In genomic region chr5:118089102-118089501, GRCm38 (mm10) we compare ENCODE assay signal across 9 mouse cellular contexts.
DNase-seq lines count a peak whose midpoint lies in the region; ATAC-seq lines count a peak whose summit lies in the region.
"Had no signal": no experiment of that assay in that cellular context is flagged by ENCODE, and none has a peak within 500 bp of the region (broad histone marks: within the 10 kb centered on the region; RNA-seq: fewer than 3 reads in every experiment).

No protein-coding gene starts in this region.

- H3K4me3 ChIP-seq in forebrain, embryonic 14.5 days (ENCODE audit: low read depth, low read length) = no peak overlapping the region
- H3K4me3 ChIP-seq in hindbrain, embryonic 15.5 days = no peak overlapping the region
- no peak overlapping the region for H3K4me3 ChIP-seq in neural tube, embryonic 13.5 days
- H3K4me3 ChIP-seq: myocyte had no signal

- peak; percentile 87 for ATAC-seq in cerebellum, adult (ENCODE audit: insufficient number of reproducible peaks, low FRiP score, low TSS enrichment)
- peak; percentile 92 for ATAC-seq in forebrain, embryonic 14.5 days
- peak; percentile 75 for ATAC-seq in hindbrain, embryonic 15.5 days (ENCODE audit: low FRiP score, low read depth)
- ATAC-seq in neural tube, embryonic 13.5 days (ENCODE audit: low read depth) = peak; percentile 74

- peak overlapping the region; percentile 26; the same call in 1 of the 2 replicates for H3K9ac ChIP-seq in forebrain, embryonic 14.5 days (ENCODE audit: low read length)
- no peak overlapping the region for H3K9ac ChIP-seq in hindbrain, embryonic 15.5 days
- peak overlapping the region; percentile 17; the same call in 1 of the 2 replicates for H3K9ac ChIP-seq in neural tube, embryonic 13.5 days

- peaks cover 37% of the 10 kb centered on the region for H3K36me3 ChIP-seq in forebrain, embryonic 14.5 days (ENCODE audit: control insufficient read depth, insufficient read depth, low read length)
- H3K36me3 ChIP-seq in hindbrain, embryonic 15.5 days = peaks cover 17% of the 10 kb centered on the region
- H3K36me3 ChIP-seq in neural tube, embryonic 13.5 days = peaks cover 41% of the 10 kb centered on the region

- H3K9me3 ChIP-seq in forebrain, embryonic 14.5 days (replicated peaks; ENCODE audit: control insufficient read depth, low read length) = no peaks in the 10 kb centered on the region
- no peaks in the 10 kb centered on the region for H3K9me3 ChIP-seq in hindbrain, embryonic 15.5 days
- no peaks in the 10 kb centered on the region for H3K9me3 ChIP-seq in neural tube, embryonic 13.5 days

- H3K4me2 ChIP-seq in forebrain, embryonic 14.5 days (ENCODE audit: low read length) = 0 out of 2 replicates have a peak overlapping the region, but pooled peaks have one; percentile 8
- no peak overlapping the region for H3K4me2 ChIP-seq in hindbrain, embryonic 15.5 days
- H3K4me2 ChIP-seq in neural tube, embryonic 13.5 days = no peak overlapping the region

- no peaks in the 10 kb centered on the region for H3K27me3 ChIP-seq in forebrain, embryonic 14.5 days (replicated peaks; ENCODE audit: control insufficient read depth, insufficient read depth, low read length)
- H3K27me3 ChIP-seq in hindbrain, embryonic 15.5 days = no peaks in the 10 kb centered on the region
- H3K27me3 ChIP-seq in neural tube, embryonic 13.5 days = no peaks in the 10 kb centered on the region

- peak overlapping the region; percentile 77; the same call in 1 of the 2 replicates for H3K27ac ChIP-seq in forebrain, embryonic 14.5 days (ENCODE audit: low read depth, low read length)
- peak overlapping the region; percentile 66 for H3K27ac ChIP-seq in hindbrain, embryonic 15.5 days (replicated peaks)
- peak overlapping the region; percentile 81 for H3K27ac ChIP-seq in neural tube, embryonic 13.5 days (replicated peaks)

- intact Hi-C loops in left cerebral cortex, postnatal 36 days (cut with DNase I) = no loop called here

- 33% methylated on average over 7 of the region's 7 CpGs for WGBS in forebrain, embryonic 14.5 days
- WGBS in hindbrain, embryonic 15.5 days = 42% methylated on average over 7 of the region's 7 CpGs
- 47% methylated on average over 7 of the region's 7 CpGs for WGBS in neural tube, embryonic 13.5 days

- peak; percentile 58 for DNase-seq in left cerebral cortex, adult 11 months (ENCODE audit: low spot score)
- DNase-seq in left cerebral cortex, postnatal 36 days (ENCODE audit: low spot score in 2 of 2) = no peak
- peak; percentile 91 for DNase-seq in forebrain, embryonic 14.5 days (ENCODE audit: low spot score)
- DNase-seq in urinary bladder, adult 2 months (ENCODE audit: low spot score) = no peak
- no peak for DNase-seq in thymus, postnatal 0 days (ENCODE audit: low spot score)

- H3K4me1 ChIP-seq in forebrain, embryonic 14.5 days (ENCODE audit: control insufficient read depth, insufficient read depth, low read length) = peaks cover 32% of the 10 kb centered on the region
- peaks cover 52% of the 10 kb centered on the region for H3K4me1 ChIP-seq in hindbrain, embryonic 15.5 days (replicated peaks)
- peaks cover 65% of the 10 kb centered on the region for H3K4me1 ChIP-seq in neural tube, embryonic 13.5 days (replicated peaks)

Comparison
In these comparisons a context has a peak if more than half of its experiments do, and no peak if none do; other contexts are left out.
1. DNase-seq: peak in left cerebral cortex, adult 11 months (single experiment) and forebrain, embryonic 14.5 days (single experiment); none in left cerebral cortex, postnatal 36 days (0 of 2), urinary bladder, adult 2 months (single experiment) and thymus, postnatal 0 days (single experiment).
2. Peak in every context shown above with its lines, with median percentiles within 50 percentile points of each other: ATAC-seq and H3K27ac ChIP-seq.